Mouse (Mus musculus) small intestine, adult 2 months (tissue): ENCODE data around the gene Utp3. TPM values are rescaled to one million over a fixed set of nuclear protein-coding genes. Genes with fewer than 3 reads are reported as not detected.
A peak's percentile ranks its signal among the peaks of the same experiment; 100 is the strongest.
"Not testable (repeated sequence)": the region's sequence is repeated elsewhere in the genome, so short reads cannot be mapped to it uniquely, and the experiment has no call there.

ENCODE experiments used
- H3K27ac ChIP-seq: fragments of 200-500 bp; 2 replicates; pipeline ENCODE4 v1.5.1; 2012; ENCODE audit warnings: low read depth, low read length, control low read depth, inconsistent platforms; ENCODE audit not compliant: insufficient read depth
- H3K27me3 ChIP-seq: fragments of 200-500 bp; 2 replicates; pipeline ENCODE4 v1.6.1; 2012; ENCODE audit warnings: mild to moderate bottlenecking, moderate library complexity, low read length, inconsistent platforms; ENCODE audit not compliant: control insufficient read depth, insufficient read depth
- H3K36me3 ChIP-seq: fragments of 200-500 bp; 2 replicates; pipeline ENCODE4 v1.6.1; 2012; ENCODE audit warnings: mild to moderate bottlenecking, low read length, control low read depth, inconsistent platforms; ENCODE audit not compliant: control insufficient read depth, insufficient read depth
- H3K4me1 ChIP-seq: fragments of 200-500 bp; 2 replicates; pipeline ENCODE4 v1.6.1; 2012; ENCODE audit warnings: low read length, inconsistent platforms, mixed read lengths; ENCODE audit not compliant: control insufficient read depth, insufficient read depth, insufficient read length
- H3K4me3 ChIP-seq: fragments of 200-500 bp; 2 replicates; pipeline ENCODE4 v1.5.1; 2012; ENCODE audit warnings: low read depth, mild to moderate bottlenecking, control low read depth, inconsistent platforms, low read length, moderate library complexity
- CTCF ChIP-seq: fragments of 200-500 bp; IDR thresholded peaks from 2 replicates; pipeline ENCODE4 v1.5.1; 2012; ENCODE audit warnings: low read depth, mild to moderate bottlenecking, control low read depth, inconsistent platforms, low read length, moderate library complexity, mixed read lengths; ENCODE audit not compliant: insufficient replicate concordance, insufficient read length; ENCODE audit errors: extremely low read depth
- POLR2A ChIP-seq: fragments of 200-500 bp; IDR thresholded peaks from 2 replicates; pipeline ENCODE4 v1.6.1; 2012; ENCODE audit warnings: low read depth, mild to moderate bottlenecking, control low read depth, inconsistent platforms, low read length, moderate library complexity
- WGBS: fragments of 180-500 bp; shearing (Covaris S2); methylation state at CpG from one replicate; pipeline ENCODE4 v1.1.7; 2018; 5-methylcytosine and 5-hydroxymethylcytosine counted together
- polyA plus RNA-seq: library from polyadenylated mRNA; depleted of rRNA; stranded (reverse); fragments of >200 nt; gene quantifications from 2 replicates; pipeline ENCODE4 v1.2.3, GENCODE M21; 2012

The Utp3 gene
- polyA plus RNA-seq, 1 experiment = 6.6 TPM

- peak overlapping the region; percentile 39; the same call in 1 of the 2 replicates for H3K27ac ChIP-seq
- TF ChIP-seq POLR2A (no peak), CTCF (no peak)
- H3K27me3 ChIP-seq = no peaks in the 10 kb centered on the region
- no peaks in the 10 kb centered on the region for H3K4me1 ChIP-seq
- H3K4me3 ChIP-seq = no peak overlapping the region
- H3K36me3 ChIP-seq = no peaks in the 10 kb centered on the region
These were observed 13.4 kb upstream of the Utp3 start for GRCm38 (mm10) chr5:88540845-88541244.

GRCm38 (mm10) chr5:88542651-88543282, 11.5 kb upstream of the Utp3 start:
- no peak overlapping the region for H3K4me3 ChIP-seq
- no peak overlapping the region for H3K27ac ChIP-seq
- no peaks in the 10 kb centered on the region for H3K27me3 ChIP-seq
- WGBS = 57% methylated on average over 5 of the region's 5 CpGs
- H3K36me3 ChIP-seq = no peaks in the 10 kb centered on the region
- TF ChIP-seq POLR2A (no peak), CTCF (no peak)
- no peaks in the 10 kb centered on the region for H3K4me1 ChIP-seq

GRCm38 (mm10) chr5:88544411-88544810, 9.9 kb upstream of the Utp3 start:
- not testable (repeated sequence) for H3K27ac ChIP-seq, H3K36me3 ChIP-seq, H3K4me1 ChIP-seq, H3K27me3 ChIP-seq, H3K4me3 ChIP-seq
- 91% methylated on average over 1 of the region's 1 CpGs for WGBS

DNA sequence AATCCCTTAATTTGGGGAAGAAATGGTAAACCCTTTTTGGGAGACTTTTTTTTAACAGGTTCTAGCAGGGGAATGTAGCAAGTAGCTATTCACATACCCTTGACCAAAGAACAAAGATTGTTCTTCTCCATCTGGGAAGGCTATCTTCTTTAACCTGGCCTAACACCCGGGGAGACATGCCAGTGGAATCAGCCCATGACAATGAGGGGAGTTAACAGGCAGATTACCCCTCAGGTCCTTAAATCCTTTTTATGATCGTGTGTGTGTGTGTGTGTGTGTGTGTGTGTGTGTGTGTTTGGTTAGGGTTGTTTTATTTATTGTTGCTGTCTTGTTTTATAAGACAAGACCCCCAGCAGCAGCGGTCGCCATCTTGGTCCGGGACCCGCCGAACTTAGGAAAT, 8.7 kb upstream of the Utp3 start:
- Histone ChIP-seq H3K4me3 (no peak overlapping the region), H3K4me1 (no peaks in the 10 kb centered on the region), H3K27ac (no peak overlapping the region), H3K27me3 (no peaks in the 10 kb centered on the region), H3K36me3 (no peaks in the 10 kb centered on the region)
- no peak for TF ChIP-seq CTCF
- TF ChIP-seq POLR2A = no peak
- 89% methylated on average over 7 of the region's 7 CpGs for whole genome bisulfite sequencing

DNA sequence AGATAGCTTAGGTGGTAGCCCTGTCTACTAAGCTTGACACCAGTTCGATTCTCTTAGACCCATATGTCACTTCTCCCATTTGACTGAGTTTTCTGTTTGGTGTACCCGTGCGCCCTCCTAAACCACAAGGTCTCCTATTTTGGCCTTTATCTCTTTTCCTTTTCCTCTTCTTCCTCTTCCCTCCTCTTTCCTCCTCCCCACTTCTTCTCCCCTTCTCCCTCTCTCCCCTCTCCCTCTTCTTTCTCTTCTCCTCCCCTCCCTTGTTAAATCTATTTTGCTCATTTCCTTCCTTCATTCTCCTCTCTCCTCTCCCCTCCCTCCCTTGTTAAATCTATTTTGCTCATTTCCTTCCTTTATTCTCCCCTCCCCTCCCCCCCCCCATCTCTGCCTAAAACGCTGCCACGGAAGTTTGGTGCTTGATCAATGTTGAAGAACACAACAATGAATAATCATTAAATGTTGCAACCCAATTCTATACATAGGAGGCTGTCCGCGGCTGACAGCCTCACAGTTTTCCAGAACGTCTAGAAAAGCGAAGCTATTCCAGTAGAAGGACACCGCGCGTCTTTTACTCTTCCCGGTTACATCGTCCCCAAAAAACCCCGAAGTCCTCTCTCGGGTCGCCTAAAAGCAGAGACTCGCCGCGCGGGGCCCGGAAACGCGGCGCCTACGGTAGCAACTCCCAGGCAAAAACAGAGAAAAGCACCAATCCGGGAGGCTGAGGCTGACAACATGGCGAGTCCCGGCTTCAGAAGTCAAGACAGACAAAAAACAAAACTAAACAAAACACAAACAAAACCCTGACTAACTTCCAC, 784 bp upstream of the Utp3 start:
- TF ChIP-seq POLR2A (no peak), CTCF (no peak)
- WGBS = 4% methylated on average over 29 of the region's 29 CpGs
- H3K4me3 ChIP-seq = peak overlapping the region; percentile 90

GRCm38 (mm10) chr5:88558991-88559390, 4.7 kb downstream of the Utp3 start:
- WGBS = 8% methylated on average over 1 of the region's 1 CpGs
- Histone ChIP-seq H3K27ac (no peak overlapping the region), H3K4me3 (no peak overlapping the region), H3K4me1 (peaks cover 2% of the 10 kb centered on the region; the same call in 1 of the 2 replicates), H3K27me3 (no peaks in the 10 kb centered on the region), H3K36me3 (no peaks in the 10 kb centered on the region)
- TF ChIP-seq POLR2A = no peak
- TF ChIP-seq CTCF = no peak

More for the DNA sequence above, 784 bp upstream of the Utp3 start:
- Histone ChIP-seq H3K27ac (peak overlapping the region; percentile 84), H3K36me3 (no peaks in the 10 kb centered on the region), H3K27me3 (no peaks in the 10 kb centered on the region), H3K4me1 (peaks cover 2% of the 10 kb centered on the region; the same call in 1 of the 2 replicates)

DNA sequence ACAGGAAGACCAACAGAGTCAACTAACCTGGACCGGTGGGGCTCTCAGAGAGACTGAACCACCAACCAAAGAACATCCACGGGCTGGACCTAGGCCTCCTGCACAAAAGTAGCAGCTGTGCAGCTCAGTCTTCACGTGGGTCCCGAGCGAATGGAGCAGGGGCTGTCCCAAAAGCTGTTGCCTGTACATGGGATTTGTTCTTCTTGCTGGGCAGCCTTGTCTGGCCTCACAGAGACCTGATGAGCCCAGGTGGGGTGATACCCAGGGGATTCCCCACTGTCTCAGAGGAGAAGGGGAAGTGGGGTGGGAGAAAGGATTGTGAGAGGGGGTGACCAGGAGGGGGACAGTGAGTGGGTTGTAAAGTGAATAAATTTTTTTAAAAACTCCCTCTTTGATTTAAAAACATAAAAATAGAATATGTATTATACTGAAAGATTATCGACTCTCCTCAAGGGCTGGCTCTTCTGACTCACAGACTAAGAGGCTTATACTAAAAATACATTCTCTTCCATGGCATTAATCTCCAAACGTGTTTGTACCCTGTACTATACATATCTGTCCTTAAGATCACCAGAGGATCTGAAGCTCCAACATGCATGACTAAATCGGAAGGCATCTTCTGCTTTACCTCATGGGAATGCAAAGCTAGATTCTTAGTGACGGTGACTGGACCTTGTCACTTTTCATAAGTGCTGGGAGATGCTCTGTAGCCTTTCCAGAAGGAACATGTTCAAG, 7.0 kb downstream of the Utp3 start:
- no peaks in the 10 kb centered on the region for H3K36me3 ChIP-seq
- no peaks in the 10 kb centered on the region for H3K27me3 ChIP-seq
- no peak overlapping the region for H3K27ac ChIP-seq
- no peaks in the 10 kb centered on the region; the same call in 1 of the 2 replicates for H3K4me1 ChIP-seq
- WGBS = 88% methylated on average over 9 of the region's 9 CpGs
- H3K4me3 ChIP-seq = no peak overlapping the region
- TF ChIP-seq POLR2A = no peak
- no peak for TF ChIP-seq CTCF
